Mouse (Mus musculus) left cerebral cortex, postnatal 14 days (tissue): ENCODE measurements around the gene Trmt44. TPM values are rescaled to one million over a fixed set of nuclear protein-coding genes. Genes with fewer than 3 reads are reported as not detected.
A peak's percentile ranks its signal among the peaks of the same experiment; 100 is the strongest.
"Not testable (repeated sequence)": the region's sequence is repeated elsewhere in the genome, so short reads cannot be mapped to it uniquely, and the experiment has no call there.

Source experiments
- DNase-seq, 2 experiments: peaks; one replicate each; pipeline ENCODE4 v3.0.0; 2021 to 2022; ENCODE audit warnings: low spot score in 2 of 2, mixed read lengths in 1 of 2
- intact Hi-C: fragments of 180-260 bp; cut with DNase I; formaldehyde crosslinking; loops from one replicate; pipeline ENCODE4 v1.15.1; 2025
- total RNA-seq, 2 experiments: library from RNA; stranded (reverse); gene quantifications; 2 replicates each; pipeline ENCODE4 v1.2.3; 2021

Gene Trmt44
- total RNA-seq, 2 experiments from 2014 or later = 6.9 to 7.4 TPM

DNA sequence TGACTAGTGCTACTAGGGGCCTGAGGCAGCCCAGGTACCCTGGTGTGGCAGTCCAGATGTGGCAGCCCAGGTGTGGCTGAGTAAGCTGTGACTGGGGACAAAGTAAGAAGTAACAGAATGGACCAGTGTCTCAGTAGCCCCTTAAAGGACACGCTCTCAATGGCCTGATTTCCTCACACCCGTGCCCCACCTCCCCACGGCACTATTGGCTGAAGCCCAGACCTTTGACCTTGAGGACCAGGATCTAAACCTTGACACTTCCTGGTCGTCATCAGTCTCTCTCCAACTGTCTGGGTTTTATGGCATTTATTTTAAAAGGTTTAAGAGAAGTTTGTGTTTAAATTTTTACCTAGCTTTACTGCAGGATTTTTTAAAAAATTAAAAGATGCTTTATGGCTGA lies 18.0 kb upstream of the Trmt44 start:
- intact Hi-C loops = no loop called here
- no peak for DNase-seq

DNA sequence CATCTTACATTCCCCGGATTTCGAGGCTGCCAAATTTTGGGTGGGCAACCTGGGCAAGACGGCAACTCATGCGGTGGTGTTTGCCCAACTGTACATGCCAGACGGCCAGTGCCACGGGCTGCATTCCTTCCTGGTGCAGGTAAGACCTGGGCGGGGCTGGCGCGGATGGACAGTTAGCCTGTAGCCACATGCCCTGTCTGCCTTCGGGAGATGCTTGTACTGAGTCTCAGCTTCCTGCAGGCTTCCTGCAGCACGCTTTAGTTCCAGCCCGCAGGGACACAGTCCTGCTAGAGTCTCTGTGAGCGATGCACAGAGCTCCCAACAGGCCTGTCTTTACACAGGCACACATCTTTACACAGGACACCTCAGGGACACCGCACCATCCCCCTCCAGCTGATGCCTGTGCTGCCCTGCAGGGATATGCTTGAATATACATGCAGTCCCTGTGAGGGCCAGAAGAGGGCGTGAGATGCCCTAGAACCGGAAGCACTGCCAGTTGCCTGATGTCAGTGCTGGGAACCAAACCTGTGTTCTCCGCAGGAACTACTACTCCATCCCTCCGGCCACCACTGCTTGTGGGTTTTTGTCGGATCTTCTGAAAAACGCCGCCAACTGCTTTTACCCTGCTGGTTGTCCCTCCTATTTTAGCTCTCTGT lies 17.3 kb upstream of the Trmt44 start:
- no peak for DNase-seq
- intact Hi-C loops = no loop called here

- DNase-seq = no peak
- intact Hi-C loops = no loop called here
These were observed 16.6 kb upstream of the Trmt44 start for GRCm38 (mm10) chr5:35591497-35591896.

GRCm38 (mm10) chr5:35584259-35584658 lies 9.4 kb upstream of the Trmt44 start:
- DNase-seq = not testable (repeated sequence)

GRCm38 (mm10) chr5:35583221-35583783 lies 8.4 kb upstream of the Trmt44 start:
- DNase-seq = no peak
- intact Hi-C loops = loop anchor here (10.0 kb wide), 1 partner anchor 281 kb away; no protein-coding TSS in a partner anchor

More at GRCm38 (mm10) chr5:35584259-35584658, 9.4 kb upstream of the Trmt44 start:
- intact Hi-C loops = loop anchor here (10.0 kb wide), 1 partner anchor 281 kb away; no protein-coding TSS in a partner anchor

DNA sequence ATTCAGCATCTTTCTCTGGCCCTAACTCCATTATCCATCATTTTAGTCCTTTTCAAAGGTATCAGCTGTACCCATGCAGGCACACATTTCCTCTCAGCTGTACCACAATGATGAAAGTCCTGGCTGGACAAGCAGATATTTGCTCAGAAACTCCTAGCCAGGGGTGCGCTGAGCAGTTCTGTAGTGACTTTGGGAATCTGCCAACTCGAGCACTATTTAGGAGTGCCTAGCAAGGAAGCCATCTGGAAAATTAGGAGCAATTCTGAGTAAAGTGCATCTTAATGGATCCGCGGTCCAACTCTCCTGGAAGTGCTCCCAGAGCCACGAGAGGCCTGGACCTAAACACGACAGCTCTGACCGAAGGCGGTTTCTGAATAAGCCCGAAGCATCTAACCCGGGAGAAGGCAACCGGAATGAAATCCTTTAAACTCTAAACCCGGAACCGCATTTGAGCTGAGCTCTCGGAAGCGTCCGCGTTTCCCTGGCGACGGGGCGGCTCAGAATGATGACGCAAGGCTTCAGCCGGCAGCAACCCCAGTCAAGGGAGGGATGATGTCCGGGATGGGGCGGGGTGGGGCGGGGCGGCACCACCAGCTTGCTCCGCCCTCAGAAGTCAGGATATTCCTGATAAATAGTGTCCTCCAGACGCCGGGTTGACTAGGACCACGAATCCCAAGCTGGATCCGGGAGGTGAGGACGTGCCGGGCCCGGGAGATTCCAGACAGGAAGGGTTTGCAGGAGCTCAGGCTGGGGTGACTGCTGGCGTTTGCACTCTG lies 7.8 kb upstream of the Trmt44 start, which contains the start of gene Acox3:
Gene Acox3 (plus strand): TSS at position 596 of the 776 bp plus-strand sequence.
- intact Hi-C loops = loop anchor here (10.0 kb wide), 1 partner anchor 282 kb away; no protein-coding TSS in a partner anchor
- DNase-seq = peak; percentile 96 to 98

DNA sequence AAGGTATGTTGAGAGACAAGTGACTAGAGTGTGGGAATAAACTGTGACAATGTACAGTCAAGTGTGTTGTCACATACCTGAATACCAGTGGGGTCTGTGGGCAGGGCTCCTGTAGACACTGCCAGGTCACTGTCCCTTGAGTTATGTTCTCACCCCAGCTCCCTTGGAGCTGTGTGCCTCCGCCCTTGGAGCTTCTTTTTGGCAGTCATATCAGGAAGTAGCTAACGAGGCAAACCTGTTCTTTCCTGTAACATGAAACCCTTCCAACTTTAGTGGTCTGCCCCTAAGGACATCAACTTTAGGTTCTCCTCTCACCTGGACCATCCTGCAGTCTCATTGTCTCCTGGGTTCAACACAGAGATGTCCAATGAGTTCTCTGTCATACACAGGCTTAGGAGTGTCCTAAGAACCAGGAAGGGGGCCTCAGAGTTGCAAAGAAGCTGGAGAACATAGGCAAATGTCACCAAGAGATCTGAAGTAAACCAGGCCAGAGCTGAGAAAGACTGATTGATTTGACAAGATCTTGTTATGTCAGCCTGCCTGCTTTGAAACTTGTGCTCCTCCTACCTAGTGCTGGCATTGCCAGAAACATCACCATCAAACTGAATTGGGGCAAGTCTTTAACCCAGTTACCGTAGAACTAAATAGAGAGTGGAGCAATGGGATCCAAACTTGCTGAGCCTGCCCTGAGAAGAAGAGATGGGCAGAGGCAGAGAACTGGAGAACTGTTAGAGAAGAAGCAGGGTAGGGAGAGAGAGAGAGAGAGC lies 5.5 kb upstream of the Trmt44 start:
- intact Hi-C loops = loop anchor here (10.0 kb wide), 1 partner anchor 284 kb away; no protein-coding TSS in a partner anchor
- DNase-seq = no peak

DNA sequence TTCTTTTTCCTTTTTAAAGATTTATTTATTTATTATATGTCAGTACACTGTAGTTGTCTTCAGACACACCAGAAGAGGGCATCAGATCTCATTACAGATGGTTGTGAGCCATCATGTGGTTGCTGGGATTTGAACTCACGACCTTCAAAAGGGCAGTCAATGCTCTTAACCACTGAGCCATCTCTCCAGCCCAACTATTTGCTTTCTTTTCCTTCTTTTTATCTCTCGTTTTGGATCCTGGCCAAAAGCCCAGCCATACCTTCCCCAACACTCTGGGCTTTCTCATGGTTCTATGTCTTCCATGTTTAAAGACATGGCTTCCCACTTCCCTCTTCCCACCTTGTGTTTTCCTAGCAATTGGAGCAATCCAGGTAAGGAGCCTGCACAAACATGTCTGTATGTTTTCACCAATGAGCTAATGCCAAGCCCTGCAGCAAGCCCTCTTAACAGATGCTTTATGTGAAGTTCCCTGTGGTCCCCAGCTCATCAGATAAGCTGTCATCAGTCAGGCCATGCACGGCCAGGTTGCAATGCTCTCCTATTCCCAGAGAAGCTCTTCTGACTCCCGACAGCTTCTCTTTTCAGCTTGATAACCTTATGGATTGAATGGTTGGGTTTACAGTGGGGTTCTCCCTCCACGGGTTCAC lies 4.5 kb upstream of the Trmt44 start:
- DNase-seq = no peak

GRCm38 (mm10) chr5:35578411-35578810 lies 3.5 kb upstream of the Trmt44 start:
- DNase-seq = no peak
- intact Hi-C loops = no loop called here

More for the DNA sequence above, 4.5 kb upstream of the Trmt44 start:
- intact Hi-C loops = no loop called here

DNA sequence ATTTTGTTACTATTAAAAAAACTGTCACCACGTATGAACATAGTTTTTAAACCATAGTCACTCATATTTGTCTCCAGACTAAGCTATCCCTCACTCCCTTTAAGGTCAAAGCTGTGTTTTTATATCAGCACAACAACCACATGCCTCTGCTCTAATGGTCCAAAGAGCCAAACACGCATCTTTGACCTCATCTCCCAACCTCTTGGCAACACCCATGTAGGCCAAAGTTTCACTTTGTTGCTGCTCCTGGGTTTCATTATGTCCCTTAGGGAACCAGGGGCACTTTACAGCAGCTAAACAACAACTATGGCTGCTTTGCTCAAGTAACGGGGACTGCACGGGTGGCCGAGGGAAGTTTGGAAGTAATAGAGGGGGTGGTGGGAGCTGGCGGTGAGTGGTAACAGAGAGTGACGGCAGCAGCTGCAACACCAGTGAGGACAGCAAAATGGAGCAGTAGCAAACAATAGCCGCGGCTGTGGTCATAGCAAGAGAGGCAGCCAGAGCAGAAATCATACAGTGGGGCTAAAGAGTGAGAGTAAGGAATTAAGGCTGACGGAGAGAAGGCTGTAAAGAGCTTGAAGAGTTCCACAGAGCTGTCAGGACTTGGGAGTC lies 1.6 kb upstream of the Trmt44 start:
- intact Hi-C loops = no loop called here
- DNase-seq = no peak

- no peak for DNase-seq
- intact Hi-C loops = no loop called here
These were observed 3.3 kb downstream of the Trmt44 start for GRCm38 (mm10) chr5:35571546-35571945.

DNA sequence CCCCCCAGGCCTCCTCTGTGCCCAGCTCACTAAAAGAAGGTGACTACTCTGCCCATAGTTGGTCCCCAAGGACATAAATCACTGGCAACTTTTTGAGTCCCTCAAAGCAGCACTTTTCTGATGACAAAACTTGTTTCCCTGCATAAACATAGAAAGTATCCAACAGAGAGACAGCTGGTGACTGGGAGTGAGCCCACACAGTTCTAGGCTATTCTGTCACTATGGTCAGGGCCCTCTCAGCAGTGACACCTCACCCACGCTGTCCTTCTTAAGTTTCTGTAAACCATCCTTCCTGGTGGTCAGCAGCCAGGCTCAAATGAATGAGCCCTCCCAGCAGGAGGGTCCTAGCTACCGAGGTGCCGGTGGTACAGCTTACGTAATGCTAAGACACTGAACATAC lies 8.2 kb downstream of the Trmt44 start:
- intact Hi-C loops = no loop called here
- DNase-seq = no peak

DNA sequence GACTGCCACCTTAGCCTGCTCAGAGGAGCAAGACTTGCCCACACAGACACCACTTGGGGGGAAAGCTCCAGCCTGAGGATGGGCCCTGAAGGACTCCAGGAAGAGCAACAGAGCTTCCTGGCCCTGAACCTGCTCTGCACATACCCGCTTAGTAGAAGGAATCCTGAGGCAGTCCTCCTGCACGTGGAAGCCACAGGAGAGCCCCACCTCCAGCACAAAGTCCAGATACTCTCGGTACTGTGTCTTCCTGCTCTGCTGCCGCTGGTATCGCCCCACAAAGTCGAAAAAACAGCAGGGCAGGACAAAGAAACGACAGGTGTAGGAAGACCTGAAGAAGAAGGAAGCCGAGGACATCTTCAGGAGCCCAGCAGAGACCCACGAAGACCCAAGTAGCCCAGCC lies 9.7 kb downstream of the Trmt44 start:
- intact Hi-C loops = no loop called here
- no peak for DNase-seq

DNA sequence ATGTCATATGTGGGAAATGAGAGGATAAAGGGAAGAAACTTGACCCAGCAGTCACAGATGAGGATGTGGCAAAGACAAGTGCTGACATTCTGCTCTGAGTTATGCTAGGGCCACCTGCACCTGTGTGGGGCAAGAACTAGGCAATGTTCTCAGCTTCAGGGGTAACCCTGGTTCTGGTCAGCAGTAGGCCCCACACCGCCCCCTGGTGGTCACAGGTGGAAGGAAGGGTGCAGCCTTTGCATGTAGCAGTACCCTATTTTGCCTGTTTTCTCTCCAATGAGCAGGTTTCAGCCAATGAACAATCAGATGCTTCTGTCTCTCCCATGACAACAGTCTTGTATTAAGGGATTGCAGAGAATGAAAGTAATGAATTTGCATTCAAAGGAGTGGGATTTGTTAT lies 11.4 kb downstream of the Trmt44 start:
- intact Hi-C loops = loop anchor here (2.0 kb wide), 1 partner anchor 41 kb away; no protein-coding TSS in a partner anchor
- peak; percentile 78 to 87 for DNase-seq

- DNase-seq = no peak
- intact Hi-C loops = loop anchor here (2.0 kb wide), 1 partner anchor 40 kb away; no protein-coding TSS in a partner anchor
These were observed 12.3 kb downstream of the Trmt44 start for GRCm38 (mm10) chr5:35562616-35563015.

DNA sequence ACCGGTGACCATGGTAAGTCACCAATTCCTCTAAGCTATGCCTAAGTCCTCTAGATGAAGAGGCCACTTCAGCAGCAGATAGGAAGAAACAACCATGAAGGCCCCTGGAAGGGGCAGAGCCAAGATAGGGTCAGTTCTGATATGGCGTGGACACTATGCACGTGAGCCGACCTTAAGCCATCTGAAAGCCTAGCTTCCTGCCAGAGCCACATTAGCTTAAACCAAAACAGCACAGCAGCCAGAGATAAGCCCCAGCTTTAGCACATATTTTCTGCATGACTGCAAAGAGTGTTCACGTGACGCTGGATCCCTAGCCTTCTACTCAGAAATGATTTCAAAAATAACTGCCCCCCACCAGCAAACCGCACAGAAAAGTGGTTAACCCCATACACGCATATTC lies 15.4 kb downstream of the Trmt44 start:
- intact Hi-C loops = no loop called here
- DNase-seq = no peak

GRCm38 (mm10) chr5:35557946-35558621 lies 16.8 kb downstream of the Trmt44 start:
- intact Hi-C loops = no loop called here
- DNase-seq = no peak

GRCm38 (mm10) chr5:35556393-35556792 lies 18.5 kb downstream of the Trmt44 start:
- no peak for DNase-seq
- intact Hi-C loops = no loop called here
